Mouse (Mus musculus) heart, embryonic 16.5 days (tissue): ENCODE measurements around the gene Rps6kc1. TPM values are rescaled to one million over a fixed set of nuclear protein-coding genes. Genes with fewer than 3 reads are reported as not detected.
A peak's percentile ranks its signal among the peaks of the same experiment; 100 is the strongest.

Source experiments
- ATAC-seq: fragments of 200-750 bp; cut with Nextera tagmentation; replicated peaks from 2 replicates; pipeline ENCODE4 v1.8.0; 2017; ENCODE audit warnings: moderate number of reproducible peaks; ENCODE audit not compliant: insufficient read depth, low FRiP score; ENCODE audit errors: extremely low read depth
- H3K27ac ChIP-seq: fragments of 300-500 bp; sonication (generic); 2 replicates; pipeline ENCODE4 v1.5.1; 2014; ENCODE audit warnings: mild to moderate bottlenecking, low read length, control low read depth, moderate library complexity
- H3K27me3 ChIP-seq: fragments of 300-500 bp; sonication (generic); 2 replicates; pipeline ENCODE4 v1.6.1; 2014; ENCODE audit warnings: low read length, mixed read lengths; ENCODE audit not compliant: control insufficient read depth, insufficient read depth
- H3K36me3 ChIP-seq: fragments of 300-500 bp; sonication (generic); 2 replicates; pipeline ENCODE4 v1.6.1; 2014; ENCODE audit not compliant: control insufficient read depth, insufficient read depth
- H3K4me1 ChIP-seq: fragments of 300-500 bp; sonication (generic); 2 replicates; pipeline ENCODE4 v1.6.1; 2014; ENCODE audit warnings: low read length, mixed read lengths; ENCODE audit not compliant: control insufficient read depth, insufficient read depth
- H3K4me2 ChIP-seq: fragments of 300-500 bp; sonication (generic); 2 replicates; pipeline ENCODE4 v1.6.1; 2014; ENCODE audit warnings: low read depth, mild to moderate bottlenecking, control low read depth, low read length
- H3K4me3 ChIP-seq: fragments of 300-500 bp; sonication (generic); 2 replicates; pipeline ENCODE4 v1.5.1; 2014; ENCODE audit warnings: mild to moderate bottlenecking, control low read depth, low read length
- H3K9ac ChIP-seq: fragments of 300-500 bp; sonication (generic); 2 replicates; pipeline ENCODE4 v1.6.1; 2014; ENCODE audit warnings: low read length, control low read depth
- H3K9me3 ChIP-seq: fragments of 300-500 bp; sonication (generic); replicated peaks from 2 replicates; pipeline ENCODE4 v1.6.1; 2016; ENCODE audit warnings: low read length; ENCODE audit not compliant: control insufficient read depth
- WGBS: fragments of 180-500 bp; shearing (Covaris S2); extraction: QIAGEN DNeasy Blood & Tissue Kit; methylation state at CpG from one replicate; pipeline ENCODE4 v1.1.7; 2014; 5-methylcytosine and 5-hydroxymethylcytosine counted together
- polyA plus RNA-seq: library from polyadenylated mRNA; unstranded; fragments of >200 nt; fragmentation: Nextera tagmentation; extraction: Ambion mirVana; gene quantifications from 2 replicates; pipeline ENCODE4 v1.2.1, GENCODE M21; 2015

The Rps6kc1 gene
- polyA plus RNA-seq, 1 experiment from 2014 or later: 10.3 TPM

DNA sequence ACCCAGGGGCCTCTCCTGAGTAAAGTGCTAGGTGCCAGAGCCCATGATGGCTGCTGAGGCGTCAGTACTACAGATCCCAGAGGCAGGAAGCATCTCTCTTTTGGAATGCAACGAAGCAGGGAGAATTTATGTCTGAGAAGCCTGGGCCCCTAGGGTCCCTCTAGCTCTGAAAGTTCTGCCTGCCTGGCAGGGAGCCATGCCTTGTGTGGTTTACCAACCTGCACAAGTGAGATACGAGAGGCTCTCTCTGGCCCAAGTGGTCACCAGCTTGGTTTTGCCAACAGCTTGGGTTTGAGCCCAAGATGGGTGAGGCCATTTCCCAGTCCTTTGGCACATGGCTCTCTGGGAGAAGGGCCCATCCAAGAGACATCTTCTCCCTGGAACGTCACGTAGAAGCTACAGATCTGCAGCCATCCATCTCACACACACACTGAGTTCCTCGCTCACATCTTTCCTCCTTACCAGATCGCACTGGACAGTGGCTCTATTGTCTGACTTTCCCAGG is 187.6 kb downstream of the Rps6kc1 start:
- H3K9ac ChIP-seq: no peak overlapping the region
- H3K4me3 ChIP-seq: no peak overlapping the region
- no peak overlapping the region for H3K4me2 ChIP-seq
- H3K27ac ChIP-seq: no peak overlapping the region
- H3K27me3 ChIP-seq: no peaks in the 10 kb centered on the region
- H3K4me1 ChIP-seq: no peaks in the 10 kb centered on the region
- ATAC-seq: no peak
- WGBS: 77% methylated on average over 7 of the region's 7 CpGs
- H3K36me3 ChIP-seq: no peaks in the 10 kb centered on the region
- no peaks in the 10 kb centered on the region for H3K9me3 ChIP-seq

DNA sequence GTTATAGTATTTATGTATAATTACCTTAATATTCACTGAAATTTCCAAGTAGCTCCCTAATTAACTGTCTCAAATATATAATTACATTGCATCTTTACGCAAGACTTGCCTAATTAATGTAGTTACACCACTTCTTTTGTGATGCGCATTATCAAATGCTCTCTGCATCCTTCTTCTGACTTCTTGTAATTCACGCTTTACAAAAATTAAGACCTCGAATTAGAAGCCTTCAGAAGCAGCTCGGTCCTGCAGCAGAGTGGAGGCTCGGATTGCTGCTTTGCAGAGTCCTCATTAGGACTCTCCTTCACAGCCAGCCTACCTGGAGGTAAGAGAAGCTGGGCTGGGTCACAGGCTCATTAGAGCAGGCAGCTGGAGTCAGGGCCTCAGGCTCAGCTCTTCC is 197.7 kb downstream of the Rps6kc1 start:
- Histone ChIP-seq H3K9me3 (no peaks in the 10 kb centered on the region), H3K4me1 (no peaks in the 10 kb centered on the region), H3K36me3 (no peaks in the 10 kb centered on the region), H3K27me3 (no peaks in the 10 kb centered on the region), H3K27ac (no peak overlapping the region), H3K4me3 (no peak overlapping the region), H3K9ac (no peak overlapping the region), H3K4me2 (no peak overlapping the region)
- 82% methylated on average over 6 of the region's 6 CpGs for WGBS
- no peak for ATAC-seq

DNA sequence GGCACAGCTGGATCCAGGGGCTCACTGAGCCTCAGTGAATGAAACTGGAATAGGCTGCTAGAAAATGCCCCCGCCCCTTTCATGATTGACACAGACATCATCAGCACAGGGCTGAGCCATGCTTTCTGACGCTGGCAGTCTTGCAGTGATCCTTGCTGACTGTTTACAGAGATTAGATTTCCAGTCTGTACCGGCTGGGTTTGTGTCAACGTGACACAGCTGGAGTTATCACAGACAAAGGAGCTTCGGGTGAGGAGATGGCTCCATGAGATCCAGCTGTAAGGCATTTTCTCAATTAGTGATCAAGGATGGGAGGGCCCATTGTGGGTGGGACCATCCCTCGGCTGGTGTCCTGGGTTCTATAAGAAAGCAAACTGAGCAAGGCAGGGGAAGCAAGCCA is 214.0 kb downstream of the Rps6kc1 start:
- H3K27me3 ChIP-seq: no peaks in the 10 kb centered on the region
- H3K9ac ChIP-seq: no peak overlapping the region
- H3K4me1 ChIP-seq: no peaks in the 10 kb centered on the region
- no peak overlapping the region for H3K4me3 ChIP-seq
- H3K36me3 ChIP-seq: no peaks in the 10 kb centered on the region
- H3K27ac ChIP-seq: no peak overlapping the region
- H3K4me2 ChIP-seq: no peak overlapping the region
- no peak for ATAC-seq
- 32% methylated on average over 6 of the region's 6 CpGs for WGBS
- no peaks in the 10 kb centered on the region for H3K9me3 ChIP-seq

DNA sequence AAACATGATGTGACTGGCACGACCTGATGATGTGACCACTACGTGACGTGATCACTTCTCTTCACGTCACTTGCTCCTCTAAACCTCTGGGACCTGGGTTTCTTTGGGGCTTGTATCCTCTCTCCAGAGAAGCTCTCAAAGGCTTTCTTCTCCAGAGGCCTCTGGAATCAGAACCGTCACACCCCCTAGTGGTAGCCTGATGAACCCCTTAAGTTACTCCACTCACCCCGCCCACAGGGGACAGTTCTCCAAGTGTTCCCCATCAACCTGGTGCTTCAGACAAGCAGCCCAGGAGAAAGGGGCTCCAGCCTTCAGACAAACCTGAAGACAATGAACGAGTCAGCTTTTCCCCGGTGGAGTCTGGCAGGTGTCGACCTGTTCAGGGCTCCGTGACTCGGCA is 216.0 kb downstream of the Rps6kc1 start:
- H3K27me3 ChIP-seq: no peaks in the 10 kb centered on the region
- H3K27ac ChIP-seq: no peak overlapping the region
- WGBS: 65% methylated on average over 11 of the region's 11 CpGs
- H3K4me2 ChIP-seq: no peak overlapping the region
- no peaks in the 10 kb centered on the region for H3K36me3 ChIP-seq
- ATAC-seq: no peak
- 0 out of 2 replicates have a peak, but pooled peaks cover 2% of the 10 kb centered on the region for H3K4me1 ChIP-seq
- no peaks in the 10 kb centered on the region for H3K9me3 ChIP-seq
- no peak overlapping the region for H3K9ac ChIP-seq
- H3K4me3 ChIP-seq: no peak overlapping the region

DNA sequence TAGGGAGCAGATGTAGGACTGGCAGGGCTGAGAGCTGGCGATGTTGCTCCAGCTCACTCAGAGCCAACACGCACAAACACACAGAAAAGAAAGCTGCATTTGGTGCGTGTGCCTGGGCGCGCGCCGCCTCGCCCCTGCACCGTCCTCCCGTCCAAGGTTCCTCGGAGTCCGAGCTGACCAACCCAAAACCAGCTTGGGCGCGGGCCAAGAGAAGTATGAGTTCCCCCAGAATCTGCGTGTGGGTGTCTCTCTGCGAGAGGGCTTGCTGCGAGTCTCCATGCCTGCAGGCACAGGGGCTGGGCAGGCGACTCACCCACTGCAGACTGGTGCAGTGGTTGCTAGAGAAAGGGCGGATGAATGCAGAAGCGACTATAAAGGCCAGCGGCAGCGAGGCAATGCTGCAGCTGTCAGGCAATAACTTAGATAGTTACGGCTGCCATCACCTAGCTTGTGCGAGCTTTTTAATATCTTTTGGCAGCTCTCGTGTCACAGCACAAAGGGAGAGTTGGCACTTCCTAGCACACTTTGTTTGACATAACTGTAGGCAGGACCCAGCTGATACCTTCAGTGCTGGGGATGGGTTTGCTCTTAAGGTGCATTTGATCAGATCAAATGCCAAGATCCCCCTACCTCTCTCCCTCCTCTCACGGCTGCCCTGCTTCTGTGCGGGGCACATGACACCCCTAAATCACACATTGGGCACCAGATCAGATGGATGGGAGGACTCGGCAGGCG is 220.9 kb downstream of the Rps6kc1 start:
- Histone ChIP-seq H3K4me3 (no peak overlapping the region), H3K27ac (no peak overlapping the region), H3K9ac (no peak overlapping the region), H3K4me1 (0 out of 2 replicates have a peak, but pooled peaks cover 2% of the 10 kb centered on the region), H3K36me3 (no peaks in the 10 kb centered on the region), H3K9me3 (no peaks in the 10 kb centered on the region), H3K27me3 (no peaks in the 10 kb centered on the region), H3K4me2 (peak overlapping the region; percentile 20; the same call in 1 of the 2 replicates)
- no peak for ATAC-seq
- WGBS: 67% methylated on average over 29 of the region's 29 CpGs

DNA sequence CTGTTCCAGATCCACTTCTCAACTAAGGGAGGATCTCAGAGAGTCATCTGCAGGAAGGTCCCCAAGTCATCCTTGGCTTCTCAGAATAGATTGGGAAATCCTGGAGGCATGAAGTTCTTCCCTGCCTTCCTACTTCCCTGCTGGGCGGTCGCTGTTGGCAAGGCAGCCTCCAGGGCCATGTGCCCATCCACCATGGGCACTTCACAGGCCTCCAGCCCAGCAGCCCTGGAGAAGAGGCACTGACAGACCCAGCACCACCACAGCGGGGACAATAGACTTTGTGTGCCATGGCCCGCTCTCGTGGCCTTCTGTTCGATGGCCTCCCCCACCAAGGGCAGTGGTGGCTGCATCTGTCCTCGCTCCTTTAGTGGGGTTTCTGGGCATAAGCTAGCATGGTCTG is 228.5 kb downstream of the Rps6kc1 start:
- H3K27me3 ChIP-seq: no peaks in the 10 kb centered on the region
- no peak overlapping the region for H3K4me3 ChIP-seq
- 93% methylated on average over 7 of the region's 7 CpGs for WGBS
- H3K4me2 ChIP-seq: no peak overlapping the region
- H3K36me3 ChIP-seq: no peaks in the 10 kb centered on the region
- H3K27ac ChIP-seq: no peak overlapping the region
- ATAC-seq: no peak
- H3K4me1 ChIP-seq: no peaks in the 10 kb centered on the region
- no peaks in the 10 kb centered on the region for H3K9me3 ChIP-seq
- H3K9ac ChIP-seq: no peak overlapping the region

DNA sequence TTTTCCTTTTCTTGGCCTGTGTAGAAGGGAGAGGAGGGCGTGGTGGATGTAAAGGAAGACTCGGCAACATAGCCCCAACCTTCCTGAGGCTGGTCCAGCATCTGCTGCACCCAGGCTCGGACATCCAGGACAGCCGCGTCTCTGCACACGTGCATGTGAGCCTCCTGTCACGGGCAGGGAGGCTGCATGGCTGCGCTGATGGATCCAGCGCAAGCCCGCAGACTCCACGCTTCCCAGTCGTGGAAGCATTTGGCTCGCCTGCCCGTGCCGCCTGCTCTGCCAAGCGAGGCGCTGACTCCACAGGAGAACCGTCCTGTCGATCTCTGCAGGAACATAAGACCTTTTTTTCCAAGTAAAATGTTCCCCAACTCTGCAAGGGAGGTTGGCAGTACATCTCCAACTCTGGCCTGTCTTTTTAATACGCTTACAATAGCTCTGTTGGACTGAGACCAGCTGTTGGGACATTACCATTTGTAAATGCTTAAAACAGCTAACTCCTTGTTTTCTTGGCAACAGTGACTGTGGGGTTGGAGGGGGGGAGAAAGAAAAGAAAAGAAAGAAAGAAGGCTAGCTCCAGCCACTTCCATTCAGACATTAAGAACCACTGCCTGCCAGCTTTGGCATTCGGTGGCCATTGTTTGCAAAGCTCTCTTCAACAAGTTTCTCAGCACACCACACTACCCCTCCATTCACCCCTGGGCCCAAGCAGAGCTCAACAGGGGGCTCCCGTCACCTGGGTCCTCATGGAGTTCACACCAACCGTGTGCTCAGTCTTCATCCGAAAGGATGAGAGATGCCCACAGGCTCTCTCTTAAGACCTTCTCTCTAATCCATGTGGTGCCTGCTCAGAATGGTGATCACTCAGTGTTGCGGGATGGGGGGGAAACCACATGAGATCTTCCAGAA is 229.3 kb downstream of the Rps6kc1 start:
- ATAC-seq: no peak
- no peak overlapping the region for H3K27ac ChIP-seq
- H3K9ac ChIP-seq: no peak overlapping the region
- no peak overlapping the region for H3K4me3 ChIP-seq
- H3K27me3 ChIP-seq: no peaks in the 10 kb centered on the region
- no peaks in the 10 kb centered on the region for H3K9me3 ChIP-seq
- H3K36me3 ChIP-seq: no peaks in the 10 kb centered on the region
- 65% methylated on average over 25 of the region's 25 CpGs for WGBS
- no peak overlapping the region for H3K4me2 ChIP-seq
- H3K4me1 ChIP-seq: no peaks in the 10 kb centered on the region

DNA sequence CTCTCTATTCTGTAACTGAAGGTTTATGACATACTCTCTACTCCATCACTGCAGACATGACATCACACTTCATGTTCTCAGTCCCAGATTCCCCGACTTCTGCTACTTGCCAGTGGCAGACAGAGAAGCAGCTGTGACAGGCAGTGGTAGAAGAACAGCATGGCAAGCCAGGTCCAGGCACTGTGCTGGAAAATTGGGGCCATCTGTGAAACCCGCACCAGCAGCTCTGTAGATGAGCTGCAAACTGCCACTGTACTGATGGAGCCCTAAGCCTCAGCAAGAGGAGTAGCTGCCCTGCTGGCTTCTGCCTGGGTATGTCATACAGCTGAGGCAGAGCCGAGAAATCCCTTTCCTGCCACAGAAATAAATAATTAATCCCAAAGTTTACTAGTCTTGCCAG is 236.1 kb downstream of the Rps6kc1 start:
- Histone ChIP-seq H3K4me3 (no peak overlapping the region), H3K4me1 (no peaks in the 10 kb centered on the region), H3K27ac (no peak overlapping the region), H3K4me2 (no peak overlapping the region), H3K9me3 (no peaks in the 10 kb centered on the region), H3K27me3 (no peaks in the 10 kb centered on the region), H3K9ac (no peak overlapping the region), H3K36me3 (no peaks in the 10 kb centered on the region)
- no peak for ATAC-seq
- WGBS: 76% methylated on average over 3 of the region's 3 CpGs

DNA sequence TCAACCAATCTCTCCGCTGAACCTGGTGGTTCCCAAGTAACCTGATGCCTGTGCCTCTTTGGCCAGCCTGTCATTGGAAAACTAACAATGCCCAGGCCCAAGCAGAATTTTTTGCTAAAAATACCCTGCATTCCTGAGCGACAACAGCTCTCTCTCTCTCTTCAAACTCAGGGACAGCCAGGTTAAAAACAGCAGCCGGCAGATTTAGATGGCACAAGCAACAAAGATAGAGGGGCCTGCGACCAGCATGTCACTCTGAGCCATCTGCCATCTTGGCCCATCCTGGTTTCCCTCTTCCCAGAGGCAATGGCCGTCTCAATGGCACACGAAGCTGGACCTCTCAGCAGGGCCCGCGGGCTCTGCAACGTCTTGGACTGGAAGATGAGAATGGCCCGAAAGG is 242.5 kb downstream of the Rps6kc1 start:
- Histone ChIP-seq H3K9me3 (no peaks in the 10 kb centered on the region), H3K4me2 (no peak overlapping the region), H3K9ac (no peak overlapping the region), H3K36me3 (no peaks in the 10 kb centered on the region), H3K27me3 (no peaks in the 10 kb centered on the region), H3K4me3 (no peak overlapping the region), H3K27ac (peak overlapping the region; percentile 91), H3K4me1 (peaks cover 14% of the 10 kb centered on the region)
- 34% methylated on average over 10 of the region's 10 CpGs for WGBS
- ATAC-seq: peak; percentile 84
